Mouse (Mus musculus) forebrain, postnatal 0 days (tissue): ENCODE measurements around the gene Cadm2. TPM values are rescaled to one million over a fixed set of nuclear protein-coding genes. Genes with fewer than 3 reads are reported as not detected.

Source experiments
- ATAC-seq: fragments of 200-750 bp; cut with Nextera tagmentation; 2 replicates; pipeline ENCODE4 v1.8.0; 2017; ENCODE audit warnings: mild to moderate bottlenecking, moderate library complexity
- DNase-seq: peaks from one replicate; pipeline ENCODE4 v3.0.0-alpha.2; 2015
- H3K27ac ChIP-seq: fragments of 300-500 bp; sonication (generic); 2 replicates; pipeline ENCODE4 v1.5.1; 2014; ENCODE audit warnings: low read depth, mild to moderate bottlenecking, antibody characterized with exemption, low read length, moderate library complexity, mixed read lengths
- H3K27me3 ChIP-seq: fragments of 300-500 bp; sonication (generic); 2 replicates; pipeline ENCODE4 v1.6.1; 2014; ENCODE audit warnings: mild to moderate bottlenecking, low read length, mixed read lengths; ENCODE audit not compliant: insufficient read depth
- H3K36me3 ChIP-seq: fragments of 300-500 bp; sonication (generic); 2 replicates; pipeline ENCODE4 v1.6.1; 2014; ENCODE audit warnings: mild to moderate bottlenecking, moderate library complexity; ENCODE audit not compliant: insufficient read depth
- H3K4me1 ChIP-seq: fragments of 300-500 bp; sonication (generic); 2 replicates; pipeline ENCODE4 v1.6.1; 2014; ENCODE audit warnings: antibody characterized with exemption; ENCODE audit not compliant: insufficient read depth
- H3K4me2 ChIP-seq: fragments of 300-500 bp; sonication (generic); 2 replicates; pipeline ENCODE4 v1.6.1; 2014; ENCODE audit warnings: low read depth, mild to moderate bottlenecking, moderate library complexity
- H3K4me3 ChIP-seq: fragments of 300-500 bp; sonication (generic); 2 replicates; pipeline ENCODE4 v1.5.1; 2014; ENCODE audit warnings: low read depth, low read length, mixed read lengths
- H3K9ac ChIP-seq: fragments of 300-500 bp; sonication (generic); 2 replicates; pipeline ENCODE4 v1.6.1; 2014; ENCODE audit warnings: mild to moderate bottlenecking
- H3K9me3 ChIP-seq: fragments of 300-500 bp; sonication (generic); 2 replicates; pipeline ENCODE4 v1.6.1; 2016; ENCODE audit warnings: low read length
- CTCF ChIP-seq: sonication (generic); IDR thresholded peaks from 2 replicates; pipeline ENCODE4 v1.5.1; 2016; ENCODE audit warnings: antibody characterized with exemption, control low read depth, low read depth
- WGBS: fragments of 180-500 bp; shearing (Covaris S2); extraction: QIAGEN DNeasy Blood & Tissue Kit; methylation state at CpG from one replicate; pipeline ENCODE4 v1.1.7; 2014; 5-methylcytosine and 5-hydroxymethylcytosine counted together
- polyA plus RNA-seq: library from polyadenylated mRNA; unstranded; fragments of >200 nt; fragmentation: Nextera tagmentation; extraction: Ambion mirVana; gene quantifications from 2 replicates; pipeline ENCODE4 v1.2.1, GENCODE M21; 2015
- total RNA-seq: library from RNA; depleted of rRNA; stranded (reverse); fragments of >200 nt; gene quantifications from 2 replicates; pipeline ENCODE4 v1.2.3, GENCODE M21; 2014

Cadm2 gene
- total and polyA plus RNA-seq, 2 experiments from 2014 or later, result 58.9 to 63.3 TPM

GRCm38 (mm10) chr16:67410482-67410881, 210.2 kb downstream of the Cadm2 start:
- WGBS, result 47% methylated on average over 2 of the region's 2 CpGs
- no peaks in the 10 kb centered on the region for H3K4me1 ChIP-seq
- H3K4me3 ChIP-seq, result no peak overlapping the region
- H3K27me3 ChIP-seq, result no peaks in the 10 kb centered on the region
- no peak for DNase-seq
- H3K9ac ChIP-seq, result no peak overlapping the region
- no peak overlapping the region for H3K4me2 ChIP-seq
- no peaks in the 10 kb centered on the region for H3K36me3 ChIP-seq
- H3K9me3 ChIP-seq, result no peaks in the 10 kb centered on the region
- ATAC-seq, result no peak
- no peak for TF ChIP-seq CTCF
- no peak overlapping the region for H3K27ac ChIP-seq

- H3K9ac ChIP-seq, result no peak overlapping the region
- no peak for ATAC-seq
- TF ChIP-seq CTCF, result no peak
- no peak overlapping the region for H3K4me2 ChIP-seq
- H3K36me3 ChIP-seq, result no peaks in the 10 kb centered on the region
- no peak for DNase-seq
- 83% methylated on average over 2 of the region's 2 CpGs for WGBS
- H3K27me3 ChIP-seq, result no peaks in the 10 kb centered on the region
- no peak overlapping the region for H3K27ac ChIP-seq
- H3K9me3 ChIP-seq, result no peaks in the 10 kb centered on the region
- no peaks in the 10 kb centered on the region for H3K4me1 ChIP-seq
- H3K4me3 ChIP-seq, result no peak overlapping the region
These were observed 253.0 kb downstream of the Cadm2 start for GRCm38 (mm10) chr16:67367745-67368144.

- Histone ChIP-seq H3K36me3 (no peaks in the 10 kb centered on the region), H3K27ac (no peak overlapping the region), H3K4me1 (no peaks in the 10 kb centered on the region), H3K9me3 (no peaks in the 10 kb centered on the region), H3K4me3 (no peak overlapping the region), H3K4me2 (no peak overlapping the region), H3K9ac (no peak overlapping the region), H3K27me3 (no peaks in the 10 kb centered on the region)
- DNase-seq, result no peak
- WGBS, result 82% methylated on average over 5 of the region's 5 CpGs
- TF ChIP-seq CTCF, result no peak
- no peak for ATAC-seq
These were observed 272.7 kb downstream of the Cadm2 start for GRCm38 (mm10) chr16:67348011-67348410.

- H3K27me3 ChIP-seq, result no peaks in the 10 kb centered on the region
- H3K36me3 ChIP-seq, result no peaks in the 10 kb centered on the region
- DNase-seq (no peak), ATAC-seq (no peak)
- no peak for TF ChIP-seq CTCF
- no peak overlapping the region for H3K9ac ChIP-seq
- no peak overlapping the region for H3K27ac ChIP-seq
- no peak overlapping the region for H3K4me3 ChIP-seq
- H3K9me3 ChIP-seq, result no peaks in the 10 kb centered on the region
- no peak overlapping the region for H3K4me2 ChIP-seq
- no peaks in the 10 kb centered on the region for H3K4me1 ChIP-seq
These were observed 273.1 kb downstream of the Cadm2 start for GRCm38 (mm10) chr16:67347561-67347960.

GRCm38 (mm10) chr16:67346621-67347290, 274.0 kb downstream of the Cadm2 start:
- Histone ChIP-seq H3K4me3 (no peak overlapping the region), H3K9me3 (no peaks in the 10 kb centered on the region), H3K27ac (no peak overlapping the region), H3K4me2 (no peak overlapping the region), H3K9ac (no peak overlapping the region), H3K36me3 (no peaks in the 10 kb centered on the region), H3K27me3 (no peaks in the 10 kb centered on the region), H3K4me1 (no peaks in the 10 kb centered on the region)
- DNase-seq (peak; percentile 14), ATAC-seq (no peak)
- TF ChIP-seq CTCF, result no peak
- WGBS, result 51% methylated on average over 10 of the region's 10 CpGs

GRCm38 (mm10) chr16:67344194-67344593, 276.5 kb downstream of the Cadm2 start:
- DNase-seq, result no peak
- ATAC-seq, result no peak
- WGBS, result 32% methylated on average over 5 of the region's 5 CpGs
- H3K9me3 ChIP-seq, result no peaks in the 10 kb centered on the region
- no peaks in the 10 kb centered on the region for H3K27me3 ChIP-seq
- no peak overlapping the region for H3K4me3 ChIP-seq
- no peak overlapping the region for H3K4me2 ChIP-seq
- no peak overlapping the region for H3K9ac ChIP-seq
- H3K36me3 ChIP-seq, result no peaks in the 10 kb centered on the region
- H3K4me1 ChIP-seq, result no peaks in the 10 kb centered on the region
- H3K27ac ChIP-seq, result no peak overlapping the region
- no peak for TF ChIP-seq CTCF

GRCm38 (mm10) chr16:67311033-67311432, 309.7 kb downstream of the Cadm2 start:
- no peaks in the 10 kb centered on the region for H3K9me3 ChIP-seq
- H3K4me2 ChIP-seq, result no peak overlapping the region
- no peak for TF ChIP-seq CTCF
- H3K27ac ChIP-seq, result peak overlapping the region; percentile 16; the same call in 1 of the 2 replicates
- 55% methylated on average over 2 of the region's 2 CpGs for WGBS
- ATAC-seq (peak; percentile 88), DNase-seq (peak; percentile 47)
- no peaks in the 10 kb centered on the region for H3K36me3 ChIP-seq
- H3K4me3 ChIP-seq, result no peak overlapping the region
- H3K9ac ChIP-seq, result no peak overlapping the region
- no peaks in the 10 kb centered on the region for H3K27me3 ChIP-seq
- H3K4me1 ChIP-seq, result peaks cover 11% of the 10 kb centered on the region; the same call in 1 of the 2 replicates
